Mouse (Mus musculus) ovary, postnatal 36 days (tissue): Measurements from ENCODE around the gene Ebna1bp2.

ENCODE experiments used
- DNase-seq: peaks from one replicate; pipeline ENCODE4 v3.0.0; 2022; ENCODE audit warnings: low spot score, mixed read lengths

Ebna1bp2 gene

GRCm38 (mm10) chr4:118620279-118620966 is at the start of gene Ebna1bp2, which contains the start of gene Cfap57:
TSS of gene Ebna1bp2 (plus strand) at chr4:118620799.
TSS of gene Cfap57 (minus strand) at chr4:118620777.
- peak; percentile 84 for DNase-seq

DNA sequence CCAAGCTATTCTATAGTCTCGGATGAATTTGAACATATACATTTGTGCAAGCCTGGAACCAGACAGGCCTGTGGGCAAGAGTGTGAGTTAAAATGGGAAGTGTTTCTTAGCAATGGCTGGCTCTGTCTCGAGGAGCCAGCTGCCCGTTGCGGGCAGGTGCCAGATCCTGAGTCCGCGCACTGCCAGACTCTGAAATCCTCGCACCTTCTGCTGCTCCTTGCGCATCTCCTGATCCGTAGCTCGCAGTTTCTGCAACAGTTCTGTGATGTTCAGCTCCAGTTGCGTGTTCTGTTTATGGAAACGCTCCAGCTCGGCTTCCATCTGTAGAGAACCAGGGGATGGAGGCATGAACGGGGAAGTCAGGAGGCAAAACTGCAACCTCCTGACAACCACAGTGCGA is 49.2 kb upstream of the Ebna1bp2 start:
- DNase-seq = no peak

GRCm38 (mm10) chr4:118576097-118576496 is 44.5 kb upstream of the Ebna1bp2 start:
- DNase-seq = peak; percentile 81

DNA sequence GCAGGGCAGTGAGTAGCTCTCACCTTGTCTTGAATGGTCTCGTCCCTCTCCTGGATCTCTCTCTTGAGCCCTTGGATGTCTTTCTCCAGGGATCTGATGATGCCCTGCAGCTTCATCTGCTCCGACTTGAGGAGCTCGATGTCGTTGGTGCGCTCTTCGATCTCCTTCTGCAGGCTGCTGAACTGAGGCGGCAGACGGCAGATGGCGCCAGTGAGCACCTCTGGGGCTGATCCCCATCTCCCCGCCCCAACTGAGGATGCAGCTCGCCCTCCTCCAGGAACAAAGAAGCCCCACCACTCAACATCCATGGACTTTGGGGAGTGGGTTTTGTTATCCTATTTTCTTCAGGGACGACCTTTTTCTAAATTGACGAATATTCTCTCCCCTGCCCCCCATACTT is 41.3 kb upstream of the Ebna1bp2 start:
- DNase-seq = peak; percentile 32

DNA sequence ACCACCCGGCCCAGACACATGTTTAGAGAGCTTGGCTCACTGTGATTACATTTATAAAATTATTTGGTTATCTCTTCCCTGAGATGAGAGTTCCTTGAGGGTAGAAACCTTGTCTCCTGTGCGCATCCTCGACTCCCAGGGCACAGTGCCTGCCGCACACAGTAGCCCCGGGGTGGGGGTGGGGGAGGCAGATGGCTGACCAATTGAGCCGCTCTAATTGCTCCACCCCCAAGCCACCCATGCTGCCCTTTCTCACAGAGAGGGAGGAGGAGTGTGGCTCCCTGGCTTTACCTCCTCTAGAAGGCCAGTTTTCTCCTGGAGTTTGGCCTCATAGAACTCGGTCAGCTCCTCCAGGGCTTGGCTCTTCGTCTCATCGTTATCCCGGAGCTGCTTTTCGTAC is 39.1 kb upstream of the Ebna1bp2 start:
- no peak for DNase-seq

DNA sequence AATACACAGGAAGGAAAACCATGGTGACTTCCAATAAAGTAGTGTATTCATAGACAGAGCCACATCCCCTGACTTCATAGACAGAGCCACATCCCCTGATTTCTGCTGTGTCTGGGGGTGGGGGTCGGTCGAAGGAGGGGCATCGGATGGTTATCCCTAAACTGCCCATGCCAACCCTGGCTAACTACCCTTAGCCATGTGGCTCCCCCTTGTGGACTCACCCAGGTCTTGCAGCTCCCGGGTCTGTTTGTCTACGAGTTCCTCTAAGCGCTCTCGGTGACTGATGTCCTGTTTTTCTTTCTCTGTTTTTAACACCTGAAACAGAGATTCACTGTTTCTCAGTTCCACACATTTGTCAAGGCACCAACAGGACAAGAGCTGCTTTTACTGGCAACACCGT is 38.0 kb upstream of the Ebna1bp2 start:
- no peak for DNase-seq

DNA sequence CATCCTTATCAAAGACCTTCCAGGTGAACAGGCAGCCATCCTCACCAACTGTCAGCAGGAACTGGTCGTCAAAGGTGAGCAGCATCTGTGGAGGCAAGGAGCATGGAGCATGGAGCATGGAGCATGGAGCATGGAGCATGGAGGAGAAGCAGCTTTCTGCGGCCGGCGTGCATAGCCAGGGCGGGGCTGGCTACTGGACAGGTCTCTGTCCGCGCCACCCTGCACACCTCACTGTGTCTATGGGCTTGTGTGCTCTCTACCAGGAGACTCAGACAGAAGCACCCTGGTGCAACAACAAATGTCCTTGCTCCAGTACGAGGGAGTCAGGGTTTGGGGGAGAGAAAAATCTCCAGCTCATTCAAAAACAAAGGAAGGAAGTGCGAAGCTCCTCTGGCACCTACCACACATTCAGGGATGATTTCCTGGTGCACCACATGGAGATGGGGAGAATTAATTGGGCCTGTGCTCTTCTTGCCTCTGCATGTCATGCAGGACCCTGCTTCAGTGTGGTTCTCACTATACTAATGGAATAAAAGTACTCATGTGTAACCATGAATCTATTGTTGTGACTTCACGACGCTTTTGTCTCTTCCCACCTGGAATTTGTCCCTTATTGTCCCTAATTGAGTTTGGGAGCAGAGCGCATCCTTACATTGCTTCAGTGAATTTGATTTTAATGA is 31.4 kb upstream of the Ebna1bp2 start:
- DNase-seq = no peak

GRCm38 (mm10) chr4:118589733-118590130 is 30.9 kb upstream of the Ebna1bp2 start:
- DNase-seq = no peak

GRCm38 (mm10) chr4:118604065-118604464 is 16.5 kb upstream of the Ebna1bp2 start:
- no peak for DNase-seq

- no peak for DNase-seq
These were observed 10.8 kb upstream of the Ebna1bp2 start for GRCm38 (mm10) chr4:118609836-118610235.

GRCm38 (mm10) chr4:118612619-118613018 is 8.0 kb upstream of the Ebna1bp2 start:
- DNase-seq = peak; percentile 47

GRCm38 (mm10) chr4:118615412-118615811 is 5.2 kb upstream of the Ebna1bp2 start:
- no peak for DNase-seq

DNA sequence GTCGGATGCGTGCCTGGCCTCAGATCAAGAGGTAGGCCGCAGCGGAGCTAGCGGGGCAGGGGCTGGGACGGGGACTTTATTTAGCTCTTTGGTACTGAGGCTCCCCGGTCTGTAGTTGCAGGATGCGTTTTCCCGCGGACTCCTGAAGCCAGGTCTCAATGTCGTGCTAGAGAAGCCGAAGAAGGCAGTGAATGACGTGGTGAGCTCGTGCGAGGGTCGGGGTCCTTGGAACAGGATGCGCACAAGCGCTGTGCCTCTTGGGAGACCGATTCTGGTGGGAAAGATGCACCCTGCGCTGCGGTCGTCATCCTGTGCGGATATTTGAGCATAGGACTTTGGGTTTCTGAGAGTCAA is 345 bp downstream of the Ebna1bp2 start:
- no peak for DNase-seq

GRCm38 (mm10) chr4:118621781-118622180 is 1.2 kb downstream of the Ebna1bp2 start:
- DNase-seq = no peak

DNA sequence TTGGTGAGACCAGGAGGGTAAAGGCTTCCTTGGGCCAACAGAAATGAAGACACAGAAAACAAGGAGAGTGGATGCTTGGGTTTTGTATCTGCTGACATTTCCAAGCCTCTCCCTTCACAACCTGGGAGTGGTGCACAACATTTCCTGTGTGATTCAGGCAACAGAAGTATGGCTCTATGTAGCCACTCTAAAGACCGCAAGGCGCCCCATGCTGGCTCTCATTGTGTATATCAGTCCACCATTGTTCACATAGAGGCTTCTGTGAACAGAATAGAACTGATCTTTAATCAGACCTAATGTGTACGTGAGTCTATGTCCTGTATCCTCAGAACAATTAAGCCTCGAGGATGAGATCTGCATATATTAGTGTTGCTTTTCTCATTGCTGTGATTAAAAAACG is 9.7 kb downstream of the Ebna1bp2 start:
- no peak for DNase-seq

DNA sequence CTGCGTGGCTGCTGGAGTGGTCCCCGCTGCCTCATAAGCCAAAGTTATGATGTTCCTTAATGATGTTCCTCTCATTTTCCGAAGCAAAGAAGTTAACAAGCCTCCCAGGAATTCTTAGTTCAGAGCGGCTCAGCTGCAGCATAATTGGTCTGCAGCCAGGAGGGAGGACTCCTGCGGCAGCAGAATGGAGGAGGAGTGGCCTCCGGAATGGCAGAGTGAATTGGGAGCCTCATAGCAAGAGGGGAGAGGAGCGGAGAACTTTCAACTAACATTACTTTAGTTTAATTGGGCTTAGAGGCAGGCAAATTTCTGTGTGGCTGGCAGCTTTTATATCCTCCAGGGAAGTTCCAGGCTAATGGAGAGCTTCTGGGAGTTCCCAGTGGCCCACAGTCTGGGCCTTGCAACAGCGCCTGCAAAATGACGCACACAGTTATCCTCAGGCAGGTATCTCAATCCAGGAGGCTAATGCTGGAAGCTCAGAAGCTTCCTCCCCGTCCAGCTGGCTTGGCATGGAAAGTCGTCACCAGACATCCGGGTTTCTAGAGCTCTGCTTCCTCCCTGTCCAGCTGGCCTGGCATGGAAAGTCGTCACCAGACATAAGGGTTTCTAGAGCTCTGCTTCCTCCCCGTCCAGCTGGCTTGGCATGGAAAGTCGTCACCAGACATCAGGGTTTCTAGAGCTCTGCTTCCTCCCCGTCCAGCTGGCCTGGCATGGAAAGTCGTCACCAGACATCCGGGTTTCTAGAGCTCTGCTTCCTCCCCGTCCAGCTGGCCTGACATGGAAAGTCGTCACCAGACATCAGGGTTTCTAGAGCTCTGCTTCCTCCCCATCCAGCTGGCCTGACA is 22.0 kb downstream of the Ebna1bp2 start:
- peak; percentile 9 for DNase-seq

DNA sequence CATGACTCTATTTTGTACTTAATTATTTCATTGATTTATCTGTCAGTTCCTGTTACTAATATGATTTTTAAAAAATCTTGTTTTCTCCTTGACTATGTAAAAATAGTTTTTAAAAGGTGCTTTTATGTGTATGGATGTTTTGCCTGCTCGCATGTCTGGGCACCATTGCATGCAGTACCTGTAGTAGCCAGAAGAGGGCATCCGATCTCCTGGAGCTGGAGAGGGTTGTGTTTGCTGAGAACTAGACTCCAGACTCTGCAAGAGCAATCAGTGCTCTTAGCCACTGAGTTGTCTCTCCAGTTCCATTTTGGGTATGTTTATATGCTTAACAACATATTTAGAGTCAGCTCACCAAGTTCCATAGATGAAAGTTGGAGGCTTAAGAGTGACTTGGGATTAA is 24.6 kb downstream of the Ebna1bp2 start:
- DNase-seq = peak; percentile 12

DNA sequence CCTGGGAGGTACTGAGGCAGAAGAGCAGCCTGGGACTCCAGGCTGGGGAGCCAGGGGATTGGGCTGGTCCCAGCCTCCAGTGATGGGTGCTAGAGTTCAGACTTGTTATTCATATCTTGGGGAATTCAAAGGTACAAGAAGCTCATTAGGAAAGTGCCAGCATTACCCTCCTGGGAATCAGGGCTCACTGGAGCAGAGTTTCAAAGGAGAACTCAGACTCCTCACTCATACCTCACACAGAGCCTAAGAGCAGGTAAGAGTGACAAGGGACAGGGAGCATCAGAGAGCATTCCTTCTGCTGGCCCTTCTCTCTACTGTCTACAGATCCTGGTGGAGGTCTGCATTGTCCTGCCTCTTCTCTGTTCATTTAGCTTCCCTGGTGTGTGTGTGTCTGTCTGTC is 38.1 kb downstream of the Ebna1bp2 start, which contains the start of gene Olfr62:
TSS of gene Olfr62 (plus strand) at position 301 of the 400 bp plus-strand sequence.
- no peak for DNase-seq
